Mouse (Mus musculus): ENCODE data around the gene Gm20916. TPM values are rescaled to one million over a fixed set of nuclear protein-coding genes. Genes with fewer than 3 reads are reported as not detected.
"Not testable (repeated sequence)": the region's sequence is repeated elsewhere in the genome, so short reads cannot be mapped to it uniquely, and the experiment has no call there.

The Gm20916 gene
- not detected for polyA plus RNA-seq (2012; fragmentation: generic; extraction: Trizol)

GRCm38 (mm10) chrY:79319265-79319664 lies at the start of gene Gm20916:
TSS of gene Gm20916 (plus strand) at chrY:79319565.
- H3ac ChIP-seq (ENCODE audit: control insufficient read depth, insufficient read length); H3K4me3 ChIP-seq; H3K27me3 ChIP-seq (ENCODE audit: control insufficient read depth, insufficient read depth, insufficient read length); H3K36me3 ChIP-seq (ENCODE audit: control insufficient read depth, insufficient read depth); H3K4me2 ChIP-seq (ENCODE audit: low read depth); H3K79me2 ChIP-seq (ENCODE audit: control insufficient read depth, insufficient read depth): not testable (repeated sequence)

Other genes with a start within 250 kb of the Gm20916 start
- gene Gm20917, start 168.4 kb upstream of the Gm20916 start, polyA plus RNA-seq (2012; fragmentation: generic; extraction: Trizol) = not detected

Measured in myocyte (in vitro differentiated cells).